Comparison of ENCODE assay signal across 1 mouse cellular context in the genomic region with DNA sequence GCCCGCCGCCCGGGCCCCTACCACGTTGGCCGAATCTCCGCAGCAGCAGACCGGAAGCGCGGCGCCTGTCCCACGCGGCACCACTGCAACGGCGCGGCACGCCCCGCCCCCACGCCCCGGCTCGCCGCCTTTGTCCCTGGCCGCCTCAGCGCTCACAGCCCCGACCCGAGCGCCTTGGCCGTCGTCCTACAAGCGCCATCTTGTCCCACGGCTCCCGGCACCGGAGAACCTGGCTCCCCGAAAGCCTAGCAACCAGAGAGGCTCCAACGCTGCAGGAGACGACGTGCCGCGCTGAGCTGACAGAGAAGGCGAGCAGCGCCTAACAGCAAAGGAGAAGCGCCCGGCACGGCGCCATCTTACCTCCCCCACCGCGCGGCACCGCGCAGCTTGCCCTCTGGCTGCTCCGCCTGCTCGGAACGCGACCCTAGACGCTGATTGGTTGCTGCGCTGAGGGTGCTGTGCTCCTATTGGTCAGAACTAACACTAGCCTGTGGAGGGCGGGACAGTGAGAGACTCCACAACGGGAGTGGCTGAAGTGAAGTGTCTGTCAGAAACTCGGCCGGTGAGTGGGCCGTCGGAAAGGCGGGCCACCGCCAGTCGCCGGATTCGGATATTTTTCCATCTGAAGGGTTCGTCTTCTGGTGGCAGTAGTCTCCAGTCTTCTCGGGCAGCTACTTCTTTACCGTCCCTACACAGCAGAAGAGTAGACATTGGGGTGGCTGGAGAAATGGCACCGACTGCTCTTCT.
TF ChIP-seq lines count a peak whose summit lies in the region.

A gene (minus strand): TSS at position 384 of the 747 bp plus-strand sequence.

TF ChIP-seq in CH12.LX, 34 proteins besides CTCF, POLR2A, EP300 and RAD21 (continued from another document):
- no peak for TF ChIP-seq ZNF384 (IDR thresholded peaks at IDR 0.05; ENCODE audit: low read depth, low read length)
- TF ChIP-seq HCFC1 (IDR thresholded peaks at IDR 0.05; ENCODE audit: low read depth, low read length) = peak; percentile 68
- TF ChIP-seq JUND (conservative IDR thresholded peaks at IDR 0.05; ENCODE audit: low read depth, low read length) = 0 out of 2 replicates have a peak, but pooled peaks have one; percentile 11
- peak; percentile 70; the same call in 1 of the 2 replicates for TF ChIP-seq NRF1 (IDR thresholded peaks at IDR 0.05; ENCODE audit: low read depth, low read length)
- TF ChIP-seq PAX5 (IDR thresholded peaks at IDR 0.05; ENCODE audit: low read length) = no peak
- TF ChIP-seq CHD1 (IDR thresholded peaks at IDR 0.05; ENCODE audit: low read depth, low read length) = 0 out of 2 replicates have a peak, but pooled peaks have one; percentile 76
- TF ChIP-seq JUN (IDR thresholded peaks at IDR 0.05; ENCODE audit: insufficient read depth, low read depth, low read length) = no peak
- no peak; the same call in none of the 2 replicates for TF ChIP-seq TCF12 (IDR thresholded peaks at IDR 0.05; ENCODE audit: low read depth, low read length)
- TF ChIP-seq NELFE (IDR thresholded peaks at IDR 0.05; ENCODE audit: low read depth, low read length) = peak; percentile 96
- peak; percentile 66 for TF ChIP-seq MEF2A (IDR thresholded peaks at IDR 0.05; ENCODE audit: borderline replicate concordance, low read depth, low read length)
- TF ChIP-seq ZMIZ1 (IDR thresholded peaks at IDR 0.05; ENCODE audit: low read depth, low read length) = peak; percentile 96
- no peak for TF ChIP-seq BHLHE40 (IDR thresholded peaks at IDR 0.05; ENCODE audit: low read depth, low read length)
- peak; percentile 63 for TF ChIP-seq MAX (IDR thresholded peaks at IDR 0.05; ENCODE audit: low read length)
- TF ChIP-seq ZC3H11A (IDR thresholded peaks at IDR 0.05; ENCODE audit: low read depth, low read length) = no peak
- no peak for TF ChIP-seq MYC (IDR thresholded peaks at IDR 0.05; ENCODE audit: low read depth, low read length)
- TF ChIP-seq SIN3A (IDR thresholded peaks at IDR 0.05; ENCODE audit: low read length) = peak; percentile 55
- TF ChIP-seq E2F4 (IDR thresholded peaks at IDR 0.05; ENCODE audit: insufficient replicate concordance, low read depth, low read length) = peak; percentile 61; the same call in 1 of the 2 replicates
- TF ChIP-seq SMC3 (IDR thresholded peaks at IDR 0.05; ENCODE audit: low read depth, low read length) = no peak
- peak; percentile 96 for TF ChIP-seq CHD2 (IDR thresholded peaks at IDR 0.05; ENCODE audit: low read length)
- no peak for TF ChIP-seq MAFK (IDR thresholded peaks at IDR 0.05; ENCODE audit: insufficient replicate concordance, low read length)
- no peak for TF ChIP-seq ZKSCAN1 (IDR thresholded peaks at IDR 0.05; ENCODE audit: borderline replicate concordance, low read depth, low read length)
